Mouse (Mus musculus): ENCODE measurements at regions not wholly inside any gene's neighbourhood (a gene's known extent, or its start where the extent isn't known, plus 50 kb on each side); places are given as distances from the start of the nearest gene placed in this dataset.

- TF ChIP-seq POLR2A (IDR thresholded peaks at IDR 0.05; ENCODE audit: control insufficient read depth in 1 of 2, insufficient read depth in 1 of 2, low read depth in 1 of 2, low read length in 2 of 2, poor library complexity in 1 of 2), result no peak
- TF ChIP-seq HCFC1 (IDR thresholded peaks at IDR 0.05; ENCODE audit: low read depth, low read length), result no peak
- TF ChIP-seq CTCF (IDR thresholded peaks at IDR 0.05 in 2 of 3, conservative IDR thresholded peaks at IDR 0.05 in 1 of 3; ENCODE audit: control insufficient read depth in 1 of 3, insufficient read depth in 1 of 3, low read depth in 2 of 3, low read length in 3 of 3, poor library complexity in 1 of 3, severe bottlenecking in 1 of 3), result no peak
- no peak for TF ChIP-seq GABPA (IDR thresholded peaks at IDR 0.05; ENCODE audit: low read depth, low read length)
- no peak for TF ChIP-seq GATA1 (IDR thresholded peaks at IDR 0.05; ENCODE audit: low read depth, low read length)
- TF ChIP-seq BHLHE40 (IDR thresholded peaks at IDR 0.05; ENCODE audit: borderline replicate concordance, low read depth, low read length), result no peak
Observed at GRCm38 (mm10) chr4:124477359-124477868, 133.2 kb downstream of the 3100002H09Rik start.
